ENCODE assay signal across 16 mouse cellular contexts in the genomic region with DNA sequence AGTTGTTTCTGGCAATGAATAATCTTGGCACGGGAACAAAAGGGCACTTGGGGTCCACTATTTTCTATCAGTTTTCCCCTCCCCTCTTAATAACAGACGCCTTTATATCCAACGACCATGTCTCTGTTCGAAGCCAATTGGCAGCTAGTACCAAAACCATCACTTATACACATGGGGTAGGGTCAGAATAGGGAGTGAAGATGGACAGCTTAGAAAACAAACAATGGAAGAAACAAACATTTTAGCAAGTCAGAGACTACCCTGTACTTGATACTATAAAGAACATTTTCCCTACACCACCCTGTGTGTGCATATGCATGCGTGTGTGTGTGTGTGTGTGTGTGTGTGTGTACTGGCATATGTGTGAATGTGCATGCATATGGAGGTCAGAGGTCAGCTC.
DNase-seq lines count a peak whose midpoint lies in the region; ATAC-seq lines count a peak whose summit lies in the region.
"Had no signal": no experiment of that assay in that cellular context is flagged by ENCODE, and none has a peak within 500 bp of the region (broad histone marks: within the 10 kb centered on the region; RNA-seq: fewer than 3 reads in every experiment).

No protein-coding gene starts in this region.

- H3K4me1 ChIP-seq in forebrain, embryonic 14.5 days (ENCODE audit: control insufficient read depth, insufficient read depth, low read length) = peaks cover 10% of the 10 kb centered on the region; the same call in 1 of the 2 replicates
- H3K4me1 ChIP-seq in forebrain, embryonic 10.5 days = no peaks in the 10 kb centered on the region
- peaks cover 6% of the 10 kb centered on the region for H3K4me1 ChIP-seq in hindbrain, embryonic 16.5 days (ENCODE audit: control insufficient read depth, insufficient read depth, low read depth, low read length)
- H3K4me1 ChIP-seq in neural tube, embryonic 13.5 days (replicated peaks) = peaks cover 24% of the 10 kb centered on the region
- no peaks in the 10 kb centered on the region for H3K4me1 ChIP-seq in liver, embryonic 11.5 days (replicated peaks; ENCODE audit: control insufficient read depth, insufficient read depth, low read length)
- H3K4me1 ChIP-seq: embryonic facial prominence, embryonic 12.5 days; heart, embryonic 15.5 days; liver, embryonic 12.5 days had no signal

- peak; percentile 29; the same call in 1 of the 2 replicates for ATAC-seq in forebrain, embryonic 14.5 days
- ATAC-seq in hindbrain, embryonic 16.5 days = peak; percentile 38
- ATAC-seq in neural tube, embryonic 13.5 days (ENCODE audit: low read depth) = peak; percentile 38; the same call in 1 of the 2 replicates
- no peak for ATAC-seq in liver, embryonic 11.5 days (replicated peaks; ENCODE audit: low FRiP score)
- ATAC-seq: liver, embryonic 12.5 days had no signal

- H3K9me3 ChIP-seq in forebrain, embryonic 14.5 days (replicated peaks; ENCODE audit: control insufficient read depth, low read length) = no peaks in the 10 kb centered on the region
- no peaks in the 10 kb centered on the region for H3K9me3 ChIP-seq in forebrain, embryonic 10.5 days
- no peaks in the 10 kb centered on the region for H3K9me3 ChIP-seq in hindbrain, embryonic 16.5 days (ENCODE audit: control insufficient read depth, low read length)
- H3K9me3 ChIP-seq in neural tube, embryonic 13.5 days = no peaks in the 10 kb centered on the region
- H3K9me3 ChIP-seq in liver, embryonic 11.5 days (ENCODE audit: control insufficient read depth, low read length) = no peaks in the 10 kb centered on the region
- H3K9me3 ChIP-seq: embryonic facial prominence, embryonic 12.5 days; heart, embryonic 15.5 days; liver, embryonic 12.5 days had no signal

- no peak overlapping the region for H3K9ac ChIP-seq in forebrain, embryonic 14.5 days (ENCODE audit: low read length)
- H3K9ac ChIP-seq in hindbrain, embryonic 16.5 days (ENCODE audit: low read depth, low read length) = no peak overlapping the region
- H3K9ac ChIP-seq in neural tube, embryonic 13.5 days = no peak overlapping the region
- no peak overlapping the region for H3K9ac ChIP-seq in liver, embryonic 11.5 days (ENCODE audit: low read depth, low read length)
- H3K9ac ChIP-seq: embryonic facial prominence, embryonic 12.5 days; heart, embryonic 15.5 days; liver, embryonic 12.5 days; lung, embryonic 14.5 days had no signal

- DNase-seq in forebrain, embryonic 14.5 days (ENCODE audit: low spot score) = no peak
- DNase-seq in forebrain, embryonic 10.5 days (ENCODE audit: extremely low spot score, low spot score) = no peak
- peak; percentile 2 for DNase-seq in kidney, postnatal 14 days
- DNase-seq in kidney, adult 18-20 months = no peak
- DNase-seq in liver, embryonic 11.5 days (ENCODE audit: low spot score) = no peak
- no peak for DNase-seq in cerebellum, postnatal 14 days
- DNase-seq: adrenal gland, adult 8-10 months; cerebellum, adult 18-20 months; kidney, adult 11 months; layer of hippocampus, postnatal 36 days; lung, embryonic 14.5 days had no signal

- no peak overlapping the region for H3K27ac ChIP-seq in forebrain, embryonic 14.5 days (ENCODE audit: low read depth, low read length)
- H3K27ac ChIP-seq in forebrain, embryonic 10.5 days = no peak overlapping the region
- H3K27ac ChIP-seq in hindbrain, embryonic 16.5 days (ENCODE audit: low read depth, low read length) = peak overlapping the region; percentile 17; the same call in 1 of the 2 replicates
- peak overlapping the region; percentile 70; the same call in 1 of the 2 replicates for H3K27ac ChIP-seq in neural tube, embryonic 13.5 days (replicated peaks)
- no peak overlapping the region for H3K27ac ChIP-seq in liver, embryonic 11.5 days (ENCODE audit: low read depth, low read length)
- H3K27ac ChIP-seq: embryonic facial prominence, embryonic 12.5 days; heart, embryonic 15.5 days; liver, embryonic 12.5 days had no signal

- 0 out of 2 replicates have a peak, but pooled peaks cover 2% of the 10 kb centered on the region for H3K36me3 ChIP-seq in forebrain, embryonic 14.5 days (ENCODE audit: control insufficient read depth, insufficient read depth, low read length)
- H3K36me3 ChIP-seq in forebrain, embryonic 10.5 days (replicated peaks) = no peaks in the 10 kb centered on the region
- H3K36me3 ChIP-seq in hindbrain, embryonic 16.5 days (ENCODE audit: control insufficient read depth, insufficient read depth, low read length) = no peaks in the 10 kb centered on the region
- H3K36me3 ChIP-seq in neural tube, embryonic 13.5 days = no peaks in the 10 kb centered on the region
- H3K36me3 ChIP-seq in liver, embryonic 11.5 days (ENCODE audit: control insufficient read depth, insufficient read depth, low read length) = no peaks in the 10 kb centered on the region
- H3K36me3 ChIP-seq: embryonic facial prominence, embryonic 12.5 days; heart, embryonic 15.5 days; liver, embryonic 12.5 days had no signal

- H3K4me2 ChIP-seq in forebrain, embryonic 14.5 days (ENCODE audit: low read length) = no peak overlapping the region
- no peak overlapping the region for H3K4me2 ChIP-seq in hindbrain, embryonic 16.5 days (ENCODE audit: low read length)
- no peak overlapping the region for H3K4me2 ChIP-seq in neural tube, embryonic 13.5 days
- no peak overlapping the region for H3K4me2 ChIP-seq in liver, embryonic 11.5 days
- H3K4me2 ChIP-seq: embryonic facial prominence, embryonic 12.5 days; heart, embryonic 15.5 days; liver, embryonic 12.5 days; lung, embryonic 14.5 days had no signal

- no peak overlapping the region for H3K4me3 ChIP-seq in forebrain, embryonic 14.5 days (ENCODE audit: low read depth, low read length)
- no peak overlapping the region for H3K4me3 ChIP-seq in forebrain, embryonic 10.5 days
- H3K4me3 ChIP-seq in hindbrain, embryonic 16.5 days (ENCODE audit: low read length) = no peak overlapping the region
- H3K4me3 ChIP-seq in neural tube, embryonic 13.5 days = no peak overlapping the region
- no peak overlapping the region for H3K4me3 ChIP-seq in liver, embryonic 11.5 days (ENCODE audit: low read depth, low read length)
- H3K4me3 ChIP-seq: embryonic facial prominence, embryonic 12.5 days; heart, embryonic 15.5 days; liver, embryonic 12.5 days had no signal

- 62% methylated on average over 5 of the region's 5 CpGs for WGBS in forebrain, embryonic 14.5 days
- 88% methylated on average over 5 of the region's 5 CpGs for WGBS in forebrain, embryonic 10.5 days
- WGBS in hindbrain, embryonic 16.5 days = 40% methylated on average over 5 of the region's 5 CpGs
- 41% methylated on average over 5 of the region's 5 CpGs for WGBS in neural tube, embryonic 13.5 days
- 79% methylated on average over 5 of the region's 5 CpGs for WGBS in liver, embryonic 11.5 days

- no peaks in the 10 kb centered on the region for H3K27me3 ChIP-seq in forebrain, embryonic 14.5 days (replicated peaks; ENCODE audit: control insufficient read depth, insufficient read depth, low read length)
- no peaks in the 10 kb centered on the region for H3K27me3 ChIP-seq in forebrain, embryonic 10.5 days (ENCODE audit: poor library complexity, severe bottlenecking)
- no peaks in the 10 kb centered on the region for H3K27me3 ChIP-seq in hindbrain, embryonic 16.5 days (replicated peaks; ENCODE audit: control insufficient read depth, insufficient read depth, low read length)
- no peaks in the 10 kb centered on the region for H3K27me3 ChIP-seq in neural tube, embryonic 13.5 days
- H3K27me3 ChIP-seq in liver, embryonic 11.5 days (replicated peaks; ENCODE audit: control insufficient read depth, insufficient read depth, low read length) = no peaks in the 10 kb centered on the region
- H3K27me3 ChIP-seq: embryonic facial prominence, embryonic 12.5 days; heart, embryonic 15.5 days; liver, embryonic 12.5 days had no signal

Comparison
In these comparisons a context has a peak if more than half of its experiments do, and no peak if none do; other contexts are left out.
1. H3K27ac ChIP-seq: peak in hindbrain, embryonic 16.5 days (single experiment) and neural tube, embryonic 13.5 days (single experiment); none in forebrain, embryonic 14.5 days (single experiment), forebrain, embryonic 10.5 days (single experiment) and liver, embryonic 11.5 days (single experiment).